Mouse (Mus musculus): ENCODE results near the gene Lgals4. TPM values are rescaled to one million over a fixed set of nuclear protein-coding genes. Genes with fewer than 3 reads are reported as not detected.

The Lgals4 gene
- 1 to 10 TPM; 1.3 to 4.0 TPM for total RNA-seq (2021)

- no peak for DNase-seq (ENCODE audit: extremely low spot score in 1 of 2, low spot score in 1 of 2)
Observed at GRCm38 (mm10) chr7:28833723-28834347, at the start of gene Lgals4. Lgals4 (plus strand) TSS chr7:28833854.

GRCm38 (mm10) chr7:28785161-28785560 lies 48.5 kb upstream of the Lgals4 start:
- no peak for DNase-seq (ENCODE audit: extremely low spot score in 1 of 2, low spot score in 1 of 2)

GRCm38 (mm10) chr7:28787884-28788283 lies 45.8 kb upstream of the Lgals4 start:
- DNase-seq (ENCODE audit: extremely low spot score in 1 of 2, low spot score in 1 of 2) = no peak

GRCm38 (mm10) chr7:28788307-28789195 lies 45.1 kb upstream of the Lgals4 start, which contains the start of gene Rinl:
Rinl (plus strand) TSS chr7:28788969.
- no peak for DNase-seq (ENCODE audit: extremely low spot score in 1 of 2, low spot score in 1 of 2)

GRCm38 (mm10) chr7:28789235-28789634 lies 44.4 kb upstream of the Lgals4 start:
- no peak for DNase-seq (ENCODE audit: extremely low spot score in 1 of 2, low spot score in 1 of 2)

- no peak for DNase-seq (ENCODE audit: extremely low spot score in 1 of 2, low spot score in 1 of 2)
Observed at GRCm38 (mm10) chr7:28790066-28790806, 43.4 kb upstream of the Lgals4 start.

- DNase-seq (ENCODE audit: extremely low spot score in 1 of 2, low spot score in 1 of 2) = no peak
Observed at GRCm38 (mm10) chr7:28791706-28792105, 41.9 kb upstream of the Lgals4 start.

- no peak for DNase-seq (ENCODE audit: extremely low spot score in 1 of 2, low spot score in 1 of 2)
Observed at GRCm38 (mm10) chr7:28792391-28793185, 41.1 kb upstream of the Lgals4 start.

- DNase-seq (ENCODE audit: extremely low spot score in 1 of 2, low spot score in 1 of 2) = no peak
Observed at GRCm38 (mm10) chr7:28793834-28794233, 39.8 kb upstream of the Lgals4 start.

- DNase-seq (ENCODE audit: extremely low spot score in 1 of 2, low spot score in 1 of 2) = no peak
Observed at GRCm38 (mm10) chr7:28794496-28794895, 39.2 kb upstream of the Lgals4 start.

- no peak for DNase-seq (ENCODE audit: extremely low spot score in 1 of 2, low spot score in 1 of 2)
Observed at GRCm38 (mm10) chr7:28795832-28796231, 37.8 kb upstream of the Lgals4 start.

- peak; percentile 78 to 79 for DNase-seq (ENCODE audit: extremely low spot score in 1 of 2, low spot score in 1 of 2)
Observed at GRCm38 (mm10) chr7:28796562-28796975, 37.1 kb upstream of the Lgals4 start.

GRCm38 (mm10) chr7:28799994-28800393 lies 33.7 kb upstream of the Lgals4 start:
- no peak for DNase-seq (ENCODE audit: extremely low spot score in 1 of 2, low spot score in 1 of 2)

GRCm38 (mm10) chr7:28801451-28801850 lies 32.2 kb upstream of the Lgals4 start:
- no peak for DNase-seq (ENCODE audit: extremely low spot score in 1 of 2, low spot score in 1 of 2)

GRCm38 (mm10) chr7:28801901-28802670 lies 31.6 kb upstream of the Lgals4 start:
- no peak for DNase-seq (ENCODE audit: extremely low spot score in 1 of 2, low spot score in 1 of 2)

- no peak for DNase-seq (ENCODE audit: extremely low spot score in 1 of 2, low spot score in 1 of 2)
Observed at GRCm38 (mm10) chr7:28802846-28803588, 30.6 kb upstream of the Lgals4 start.

GRCm38 (mm10) chr7:28803756-28804155 lies 29.9 kb upstream of the Lgals4 start:
- no peak for DNase-seq (ENCODE audit: extremely low spot score in 1 of 2, low spot score in 1 of 2)

GRCm38 (mm10) chr7:28806869-28807268 lies 26.8 kb upstream of the Lgals4 start:
- no peak for DNase-seq (ENCODE audit: extremely low spot score in 1 of 2, low spot score in 1 of 2)

All from layer of hippocampus, postnatal 25 days (tissue).